Mouse (Mus musculus) lung, postnatal 0 days (tissue): ENCODE measurements at regions not wholly inside any gene's neighbourhood (a gene's known extent, or its start where the extent isn't known, plus 50 kb on each side); places are given as distances from the start of the nearest gene placed in this dataset.

ENCODE experiments used
- ATAC-seq: fragments of 200-750 bp; cut with Nextera tagmentation; 2 replicates; pipeline ENCODE4 v1.8.0; 2017; ENCODE audit warnings: moderate library complexity
- DNase-seq: peaks from one replicate; pipeline ENCODE4 v3.0.0-alpha.2; 2016; ENCODE audit warnings: low spot score
- H3K27ac ChIP-seq: fragments of 300-500 bp; sonication (generic); 2 replicates; pipeline ENCODE4 v1.5.1; 2014; ENCODE audit warnings: antibody characterized with exemption, mild to moderate bottlenecking, low read length, mixed read lengths
- H3K27me3 ChIP-seq: fragments of 300-500 bp; sonication (generic); replicated peaks from 2 replicates; pipeline ENCODE4 v1.6.1; 2014; ENCODE audit warnings: low read length, mixed read lengths; ENCODE audit not compliant: insufficient read depth
- H3K36me3 ChIP-seq: fragments of 300-500 bp; sonication (generic); 2 replicates; pipeline ENCODE4 v1.6.1; 2014; ENCODE audit warnings: low read length, mixed read lengths; ENCODE audit not compliant: insufficient read depth
- H3K4me1 ChIP-seq: fragments of 300-500 bp; sonication (generic); 2 replicates; pipeline ENCODE4 v1.6.1; 2014; ENCODE audit warnings: antibody characterized with exemption, low read depth, low read length, mixed read lengths; ENCODE audit not compliant: insufficient read depth
- H3K4me2 ChIP-seq: fragments of 300-500 bp; sonication (generic); replicated peaks from 2 replicates; pipeline ENCODE4 v1.6.1; 2014; ENCODE audit warnings: low read depth, mild to moderate bottlenecking, low read length, moderate library complexity, mixed read lengths
- H3K4me3 ChIP-seq: fragments of 300-500 bp; sonication (generic); 2 replicates; pipeline ENCODE4 v1.5.1; 2014; ENCODE audit warnings: low read depth, low read length
- H3K9ac ChIP-seq: fragments of 300-500 bp; sonication (generic); replicated peaks from 2 replicates; pipeline ENCODE4 v1.6.1; 2014; ENCODE audit warnings: low read depth, mild to moderate bottlenecking
- H3K9me3 ChIP-seq: fragments of 300-500 bp; sonication (generic); 2 replicates; pipeline ENCODE4 v1.6.1; 2016; ENCODE audit warnings: low read length, mixed read lengths
- CTCF ChIP-seq: IDR thresholded peaks from 2 replicates; pipeline ENCODE4 v1.5.1; 2016; ENCODE audit warnings: antibody characterized with exemption, mild to moderate bottlenecking
- EP300 ChIP-seq: IDR thresholded peaks from 2 replicates; pipeline ENCODE4 v1.6.1; 2016; ENCODE audit warnings: antibody characterized with exemption, mild to moderate bottlenecking, control low read depth
- WGBS: fragments of 180-500 bp; shearing (Covaris S2); extraction: QIAGEN DNeasy Blood & Tissue Kit; methylation state at CpG from one replicate; pipeline ENCODE4 v1.1.7; 2014; 5-methylcytosine and 5-hydroxymethylcytosine counted together

GRCm38 (mm10) chr4:4403812-4404211, 326.5 kb upstream of the Sdr16c6 start:
- ATAC-seq (no peak), DNase-seq (no peak)
- Histone ChIP-seq H3K9ac (no peak overlapping the region), H3K27me3 (no peaks in the 10 kb centered on the region), H3K4me2 (no peak overlapping the region), H3K9me3 (no peaks in the 10 kb centered on the region), H3K27ac (no peak overlapping the region), H3K36me3 (no peaks in the 10 kb centered on the region), H3K4me3 (no peak overlapping the region), H3K4me1 (no peaks in the 10 kb centered on the region)
- no peak for TF ChIP-seq EP300
- TF ChIP-seq CTCF, result no peak
- WGBS, result 62% methylated on average over 2 of the region's 2 CpGs

- no peak for DNase-seq
- 69% methylated on average over 4 of the region's 4 CpGs for WGBS
- no peak for TF ChIP-seq EP300
- no peak for TF ChIP-seq CTCF
- Histone ChIP-seq H3K4me3 (no peak overlapping the region), H3K4me1 (no peaks in the 10 kb centered on the region), H3K27me3 (no peaks in the 10 kb centered on the region), H3K27ac (no peak overlapping the region), H3K36me3 (no peaks in the 10 kb centered on the region), H3K4me2 (no peak overlapping the region), H3K9ac (no peak overlapping the region), H3K9me3 (no peaks in the 10 kb centered on the region)
- no peak for ATAC-seq
These were observed 320.1 kb upstream of the Sdr16c6 start for GRCm38 (mm10) chr4:4397410-4397809.

- Histone ChIP-seq H3K9ac (no peak overlapping the region), H3K27ac (no peak overlapping the region), H3K36me3 (no peaks in the 10 kb centered on the region), H3K27me3 (no peaks in the 10 kb centered on the region), H3K4me2 (no peak overlapping the region), H3K9me3 (no peaks in the 10 kb centered on the region), H3K4me1 (no peaks in the 10 kb centered on the region), H3K4me3 (no peak overlapping the region)
- ATAC-seq (no peak), DNase-seq (no peak)
- WGBS, result 89% methylated on average over 3 of the region's 3 CpGs
- TF ChIP-seq EP300 (no peak), CTCF (no peak)
These were observed 302.8 kb upstream of the Sdr16c6 start for GRCm38 (mm10) chr4:4380024-4380590.

- Histone ChIP-seq H3K36me3 (no peaks in the 10 kb centered on the region), H3K27me3 (no peaks in the 10 kb centered on the region), H3K9ac (no peak overlapping the region), H3K27ac (no peak overlapping the region), H3K9me3 (no peaks in the 10 kb centered on the region), H3K4me2 (no peak overlapping the region), H3K4me1 (no peaks in the 10 kb centered on the region), H3K4me3 (no peak overlapping the region)
- WGBS, result 52% methylated on average over 2 of the region's 2 CpGs
- TF ChIP-seq CTCF, result no peak
- no peak for TF ChIP-seq EP300
- no peak for ATAC-seq
- no peak for DNase-seq
These were observed 257.9 kb upstream of the Sdr16c6 start for GRCm38 (mm10) chr4:4335216-4335615.

GRCm38 (mm10) chr4:4333472-4334123, 256.3 kb upstream of the Sdr16c6 start:
- TF ChIP-seq CTCF, result no peak
- no peak for TF ChIP-seq EP300
- Histone ChIP-seq H3K4me1 (no peaks in the 10 kb centered on the region), H3K36me3 (no peaks in the 10 kb centered on the region), H3K4me2 (no peak overlapping the region), H3K4me3 (no peak overlapping the region), H3K9me3 (no peaks in the 10 kb centered on the region), H3K9ac (no peak overlapping the region), H3K27ac (no peak overlapping the region), H3K27me3 (no peaks in the 10 kb centered on the region)
- 60% methylated on average over 4 of the region's 4 CpGs for WGBS
- no peak for ATAC-seq
- DNase-seq, result no peak

GRCm38 (mm10) chr4:4331105-4331504, 253.8 kb upstream of the Sdr16c6 start:
- DNase-seq, result no peak
- Histone ChIP-seq H3K9ac (no peak overlapping the region), H3K4me1 (no peaks in the 10 kb centered on the region), H3K27me3 (no peaks in the 10 kb centered on the region), H3K36me3 (no peaks in the 10 kb centered on the region), H3K4me2 (no peak overlapping the region), H3K27ac (no peak overlapping the region), H3K4me3 (no peak overlapping the region), H3K9me3 (no peaks in the 10 kb centered on the region)
- ATAC-seq, result no peak
- 77% methylated on average over 1 of the region's 1 CpGs for WGBS
- TF ChIP-seq EP300 (no peak), CTCF (no peak)
